Mouse (Mus musculus) urinary bladder, adult 2 months (tissue): ENCODE data around the gene Ano4. TPM values are rescaled to one million over a fixed set of nuclear protein-coding genes. Genes with fewer than 3 reads are reported as not detected.
A peak's percentile ranks its signal among the peaks of the same experiment; 100 is the strongest.

Experiments
- DNase-seq: peaks from one replicate; pipeline ENCODE4 v3.0.0; 2022; ENCODE audit warnings: low spot score
- polyA plus RNA-seq: library from polyadenylated mRNA; depleted of rRNA; stranded (reverse); fragments of >200 nt; gene quantifications from 2 replicates; pipeline ENCODE4 v1.2.3, GENCODE M21; 2012; rRNA removed

Gene Ano4
- polyA plus RNA-seq = 0.44 and 0.59 TPM in 2 replicates

GRCm38 (mm10) chr10:89344491-89345195 lies at the start of gene Ano4:
Gene Ano4 (minus strand): TSS chr10:89344762.
- peak; percentile 28 for DNase-seq

GRCm38 (mm10) chr10:89392687-89393086 lies 48.1 kb upstream of the Ano4 start:
- DNase-seq = no peak

- DNase-seq = no peak
These were observed 47.1 kb upstream of the Ano4 start for GRCm38 (mm10) chr10:89391571-89392163.

DNA sequence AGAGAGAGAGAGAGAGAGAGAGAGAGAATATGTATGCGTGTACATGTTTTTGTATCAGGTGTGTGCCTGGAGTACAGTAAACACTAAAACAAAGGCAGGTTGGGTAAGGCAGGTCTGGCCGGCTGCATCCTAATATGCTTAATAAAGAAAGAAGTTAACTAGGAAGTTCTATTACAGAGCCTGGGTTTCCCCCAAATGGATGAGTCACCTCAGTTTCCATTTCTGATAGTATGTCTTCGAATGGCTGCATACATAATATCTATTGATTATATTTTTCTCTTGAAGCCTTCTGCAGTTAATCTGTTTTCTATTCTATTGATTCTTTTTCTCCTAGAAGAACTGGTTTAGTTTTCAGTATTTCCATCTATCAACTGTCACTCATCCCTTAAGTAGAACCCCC lies 41.9 kb upstream of the Ano4 start:
- DNase-seq = no peak

- DNase-seq = peak; percentile 57
These were observed 38.9 kb upstream of the Ano4 start for GRCm38 (mm10) chr10:89383462-89383861.

DNA sequence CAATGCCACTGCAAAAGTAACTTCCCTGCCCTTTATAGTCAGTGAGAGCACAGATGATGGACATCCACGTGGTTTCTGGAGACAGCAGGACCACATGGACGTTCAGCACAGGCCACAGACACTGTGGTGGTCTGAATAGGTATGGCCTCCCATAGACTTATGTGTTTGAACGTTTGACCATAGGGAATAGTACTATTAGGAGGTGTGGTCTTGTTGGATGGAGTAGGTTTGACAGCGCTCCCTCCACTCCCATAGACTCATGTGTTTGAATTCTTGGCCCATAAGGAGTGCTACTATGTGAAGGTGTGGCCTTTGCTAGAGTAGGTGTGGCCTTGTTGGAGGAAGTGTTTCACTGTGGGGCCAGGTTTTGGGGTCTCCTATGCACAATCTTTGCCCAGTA lies 33.2 kb upstream of the Ano4 start:
- DNase-seq = no peak

DNA sequence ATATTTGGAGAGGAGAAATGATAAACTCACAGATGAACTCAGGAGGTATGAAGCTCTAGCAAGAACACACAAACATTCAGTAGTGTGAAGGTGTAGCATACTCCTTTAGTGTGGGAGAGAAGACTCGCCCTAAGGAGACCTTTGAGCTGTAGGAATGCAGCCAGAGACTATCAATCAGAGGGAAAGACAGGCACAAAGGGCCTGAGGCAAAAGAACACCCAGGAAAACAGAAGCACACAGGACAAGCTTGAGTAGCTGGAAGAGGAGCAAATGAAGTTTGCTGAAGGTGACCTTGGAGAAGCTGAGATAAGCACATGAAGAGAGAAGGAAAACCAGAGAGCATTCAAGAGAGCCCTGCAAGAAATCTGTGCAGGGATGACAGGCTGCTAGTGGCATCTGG lies 25.5 kb upstream of the Ano4 start:
- DNase-seq = no peak

- DNase-seq = no peak
These were observed 14.4 kb upstream of the Ano4 start for GRCm38 (mm10) chr10:89358933-89359332.

DNA sequence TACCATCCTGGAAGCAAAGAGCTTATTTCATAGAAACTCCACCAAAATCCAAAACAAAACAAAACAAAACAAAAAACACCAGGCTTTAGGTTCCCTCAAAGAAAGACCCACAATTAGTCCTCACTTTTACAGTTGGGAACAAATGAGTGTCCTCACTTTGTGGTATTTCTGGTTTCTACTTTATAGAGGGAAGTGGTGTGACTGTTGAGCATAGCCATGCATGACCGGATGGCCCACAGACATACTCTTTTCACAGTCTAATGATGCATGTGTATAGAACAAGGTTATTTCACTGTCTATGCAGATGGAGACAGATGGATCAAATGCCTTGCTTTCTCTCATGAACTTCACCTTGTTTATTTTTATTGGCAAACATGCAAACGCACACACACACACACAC lies 10.1 kb upstream of the Ano4 start:
- DNase-seq = no peak

DNA sequence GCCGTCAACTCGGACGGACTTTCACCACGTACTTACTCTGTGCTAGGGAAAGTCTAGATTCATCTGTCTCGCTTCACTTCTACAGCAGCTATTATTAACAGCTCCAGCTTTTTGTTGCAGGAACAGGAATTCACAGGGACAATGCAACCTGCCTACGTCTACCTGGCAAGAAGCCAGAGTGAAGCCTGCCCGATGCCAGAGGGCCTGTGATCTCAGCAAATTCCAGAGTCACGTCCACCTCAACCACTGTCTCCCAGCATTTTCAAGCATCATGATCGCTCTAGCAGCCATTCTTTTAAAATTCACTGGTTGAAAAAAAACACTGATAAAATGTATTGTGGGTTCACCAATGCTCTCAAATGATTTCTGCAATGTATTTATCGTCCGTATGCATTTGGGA lies 6.9 kb upstream of the Ano4 start:
- no peak for DNase-seq

- no peak for DNase-seq
These were observed 1.0 kb upstream of the Ano4 start for GRCm38 (mm10) chr10:89345606-89346005.

DNA sequence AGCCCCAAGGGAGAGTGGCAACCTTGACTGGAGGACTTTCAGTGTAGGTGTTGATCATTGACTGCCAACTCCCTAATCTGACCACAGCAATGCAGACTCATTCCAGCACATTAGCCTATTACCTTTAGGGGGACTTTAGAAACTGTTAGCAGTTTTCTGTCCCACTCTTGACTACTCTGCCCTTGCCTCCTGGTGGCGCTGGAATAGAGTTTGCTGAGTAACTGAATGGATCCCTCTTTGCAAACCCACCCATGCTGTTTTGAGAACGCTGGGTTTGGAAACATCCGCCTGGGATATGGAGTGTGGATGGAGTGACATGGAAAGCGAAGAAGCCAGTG lies 603 bp upstream of the Ano4 start:
- DNase-seq = no peak

- DNase-seq = no peak
These were observed 451 bp downstream of the Ano4 start for GRCm38 (mm10) chr10:89344132-89344490.

GRCm38 (mm10) chr10:89343716-89344115 lies 846 bp downstream of the Ano4 start:
- no peak for DNase-seq

GRCm38 (mm10) chr10:89330261-89330660 lies 14.3 kb downstream of the Ano4 start:
- DNase-seq = no peak

DNA sequence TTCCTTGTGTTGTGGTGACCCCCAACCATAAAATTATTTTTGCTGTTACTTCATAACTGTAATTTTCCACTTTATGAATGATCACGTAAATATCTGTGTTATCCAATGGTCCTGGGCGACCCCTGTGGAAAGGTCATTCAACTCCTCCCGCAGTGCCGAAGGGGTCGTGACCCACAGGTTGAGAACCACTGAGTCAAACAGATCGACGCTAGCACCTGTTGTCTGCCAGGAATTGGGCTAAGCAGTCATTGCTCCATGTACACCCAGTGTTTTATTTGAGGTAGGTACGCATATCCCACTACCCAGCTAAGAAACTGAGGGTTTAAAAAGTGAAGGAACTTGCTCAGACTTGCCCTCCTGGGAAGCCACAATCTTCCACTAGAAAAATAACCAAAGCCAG lies 14.8 kb downstream of the Ano4 start:
- no peak for DNase-seq

DNA sequence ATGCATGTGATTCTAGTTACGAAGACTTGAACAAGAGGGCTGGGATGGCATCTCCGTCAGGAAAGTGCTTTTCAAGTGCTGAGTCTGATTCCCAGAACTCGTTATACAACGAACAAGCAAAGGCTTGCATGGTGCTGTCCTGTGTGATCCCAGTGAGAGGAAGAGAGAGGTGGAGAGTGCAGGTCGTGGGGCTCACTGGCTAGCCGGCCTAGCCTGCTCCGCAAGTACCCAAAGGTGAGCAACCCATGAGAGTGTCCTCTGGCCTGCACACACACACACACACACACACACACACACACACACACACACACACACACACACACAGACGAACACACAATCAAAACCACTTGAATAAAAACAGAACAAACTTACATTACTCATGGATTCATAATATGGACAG lies 15.7 kb downstream of the Ano4 start:
- no peak for DNase-seq

DNA sequence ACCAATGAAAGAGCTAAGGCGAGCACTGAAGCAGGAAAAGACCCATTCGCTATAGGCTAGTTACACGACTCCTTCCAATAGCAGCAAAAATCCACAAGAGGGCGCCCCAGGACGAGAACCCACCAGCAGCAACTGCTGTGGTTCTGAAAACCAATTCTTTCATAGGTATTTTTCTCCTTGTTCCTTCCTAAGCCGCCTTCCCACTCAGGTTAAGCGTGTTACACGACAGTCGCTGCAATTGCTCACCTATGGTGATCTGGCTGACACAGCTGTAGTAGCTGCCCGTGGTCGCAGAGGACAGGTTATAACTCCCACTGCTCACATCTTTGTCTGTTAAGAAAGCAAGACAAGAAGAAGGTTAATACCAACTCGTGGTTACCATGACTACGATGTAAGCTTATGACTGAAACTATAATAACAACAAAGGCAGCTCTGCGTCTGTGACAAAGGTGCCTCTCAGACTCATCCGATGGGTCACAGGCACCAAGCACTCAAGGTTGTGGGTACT lies 17.5 kb downstream of the Ano4 start:
- peak; percentile 50 for DNase-seq

- no peak for DNase-seq
These were observed 18.2 kb downstream of the Ano4 start for GRCm38 (mm10) chr10:89326383-89326782.

GRCm38 (mm10) chr10:89307566-89307965 lies 37.0 kb downstream of the Ano4 start:
- no peak for DNase-seq

- no peak for DNase-seq
These were observed 44.2 kb downstream of the Ano4 start for GRCm38 (mm10) chr10:89300346-89300745.

GRCm38 (mm10) chr10:89292784-89293183 lies 51.8 kb downstream of the Ano4 start:
- DNase-seq = no peak

GRCm38 (mm10) chr10:89290698-89291097 lies 53.9 kb downstream of the Ano4 start:
- DNase-seq = no peak

DNA sequence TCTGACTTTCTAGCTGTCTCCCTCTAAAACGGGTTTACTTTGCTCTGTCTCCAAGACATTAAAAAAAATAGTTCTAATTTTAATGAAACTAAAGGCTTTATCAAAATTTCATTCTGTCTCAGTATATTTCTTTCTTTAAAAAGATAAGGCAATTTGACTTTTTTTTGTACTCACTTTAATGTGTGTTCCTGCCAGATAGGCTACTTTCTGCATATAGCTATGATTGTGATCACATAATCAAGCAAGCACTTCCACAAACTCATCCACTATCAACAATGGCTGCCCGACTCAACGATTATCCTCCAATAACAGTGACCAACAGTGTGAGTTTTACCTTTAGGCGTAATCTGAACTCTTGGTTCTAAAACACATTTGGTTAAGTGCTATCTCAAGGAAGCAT lies 55.3 kb downstream of the Ano4 start:
- DNase-seq = no peak
